Mouse (Mus musculus) embryo, embryonic 10 days (tissue): ENCODE measurements around the gene Zdhhc5.
A peak's percentile ranks its signal among the peaks of the same experiment; 100 is the strongest.

ENCODE experiments used
- DNase-seq: peaks from one replicate; pipeline ENCODE4 v3.0.0-alpha.2; 2015; ENCODE audit warnings: low spot score

The Zdhhc5 gene

GRCm38 (mm10) chr2:84714811-84715561 is at the start of gene Zdhhc5:
Gene Zdhhc5, minus strand, starts transcription at chr2:84715180.
- peak; percentile 99 for DNase-seq

- no peak for DNase-seq
Observed at GRCm38 (mm10) chr2:84762818-84763217, 47.8 kb upstream of the Zdhhc5 start.

- DNase-seq = no peak
Observed at GRCm38 (mm10) chr2:84762295-84762694, 47.3 kb upstream of the Zdhhc5 start.

- DNase-seq = no peak
Observed at GRCm38 (mm10) chr2:84761840-84762239, 46.9 kb upstream of the Zdhhc5 start.

GRCm38 (mm10) chr2:84761309-84761708 is 46.3 kb upstream of the Zdhhc5 start:
- no peak for DNase-seq

GRCm38 (mm10) chr2:84760777-84761176 is 45.8 kb upstream of the Zdhhc5 start:
- no peak for DNase-seq

- peak; percentile 88 for DNase-seq
Observed at GRCm38 (mm10) chr2:84758542-84759127, 43.7 kb upstream of the Zdhhc5 start.

- DNase-seq = no peak
Observed at GRCm38 (mm10) chr2:84757026-84757682, 42.2 kb upstream of the Zdhhc5 start.

- DNase-seq = no peak
Observed at GRCm38 (mm10) chr2:84756245-84756644, 41.3 kb upstream of the Zdhhc5 start.

GRCm38 (mm10) chr2:84750115-84750514 is 35.1 kb upstream of the Zdhhc5 start:
- no peak for DNase-seq

- peak; percentile 83 for DNase-seq
Observed at GRCm38 (mm10) chr2:84744126-84744525, 29.1 kb upstream of the Zdhhc5 start.

- peak; percentile 96 for DNase-seq
Observed at GRCm38 (mm10) chr2:84743561-84743960, 28.6 kb upstream of the Zdhhc5 start, which contains the start of gene Gm19426. Gene Gm19426, minus strand, starts transcription at chr2:84743655.

GRCm38 (mm10) chr2:84742451-84743283 is 27.7 kb upstream of the Zdhhc5 start:
- DNase-seq = peak; percentile 94

GRCm38 (mm10) chr2:84741841-84742450 is 27.0 kb upstream of the Zdhhc5 start:
- DNase-seq = peak; percentile 18

- peak; percentile 39 for DNase-seq
Observed at GRCm38 (mm10) chr2:84740608-84741333, 25.8 kb upstream of the Zdhhc5 start.

GRCm38 (mm10) chr2:84738271-84738911 is 23.4 kb upstream of the Zdhhc5 start:
- DNase-seq = peak; percentile 78

GRCm38 (mm10) chr2:84737451-84737925 is 22.5 kb upstream of the Zdhhc5 start:
- peak; percentile 78 for DNase-seq

- peak; percentile 57 for DNase-seq
Observed at GRCm38 (mm10) chr2:84736312-84737161, 21.6 kb upstream of the Zdhhc5 start.

GRCm38 (mm10) chr2:84735346-84735920 is 20.5 kb upstream of the Zdhhc5 start:
- peak; percentile 37 for DNase-seq
